ENCODE assay signal across 13 mouse cellular contexts in genomic region chr8:111548201-111548600, GRCm38 (mm10).
"Had no signal": no experiment of that assay in that cellular context is flagged by ENCODE, and none has a peak within 500 bp of the region (broad histone marks: within the 10 kb centered on the region; RNA-seq: fewer than 3 reads in every experiment).

No protein-coding gene starts in this region.

- H3K4me2 ChIP-seq: limb, embryonic 13.5 days had no signal

- H3K4me3 ChIP-seq: limb, embryonic 13.5 days; midbrain, embryonic 10.5 days; myocyte had no signal

- H3K27ac ChIP-seq: limb, embryonic 13.5 days; liver, embryonic 14.5 days; midbrain, embryonic 10.5 days; stomach, postnatal 0 days had no signal

- H3K27me3 ChIP-seq: limb, embryonic 13.5 days had no signal

- H3K9ac ChIP-seq: limb, embryonic 13.5 days; liver, embryonic 14.5 days had no signal

- DNase-seq: kidney, postnatal 25 days; layer of hippocampus, adult 9-11 months; layer of hippocampus, postnatal 36 days; left cerebral cortex, postnatal 4 days; lung, adult 18-20 months; lung, postnatal 4 days; midbrain, embryonic 14.5 days; thymus, postnatal 14 days had no signal

- H3K9me3 ChIP-seq: limb, embryonic 13.5 days had no signal
